Mouse (Mus musculus) lung, postnatal 0 days (tissue): ENCODE data around the gene Nup62.

Experiments
- CTCF ChIP-seq: IDR thresholded peaks from 2 replicates; pipeline ENCODE4 v1.5.1; 2016; ENCODE audit warnings: antibody characterized with exemption, mild to moderate bottlenecking
- EP300 ChIP-seq: IDR thresholded peaks from 2 replicates; pipeline ENCODE4 v1.6.1; 2016; ENCODE audit warnings: antibody characterized with exemption, mild to moderate bottlenecking, control low read depth

GRCm38 (mm10) chr7:44836016-44836404 is 20.1 kb downstream of the Nup62 start:
- TF ChIP-seq CTCF = no peak
- no peak for TF ChIP-seq EP300
